Mouse (Mus musculus): ENCODE data around the gene Fam166b.

Gene Fam166b

DNA sequence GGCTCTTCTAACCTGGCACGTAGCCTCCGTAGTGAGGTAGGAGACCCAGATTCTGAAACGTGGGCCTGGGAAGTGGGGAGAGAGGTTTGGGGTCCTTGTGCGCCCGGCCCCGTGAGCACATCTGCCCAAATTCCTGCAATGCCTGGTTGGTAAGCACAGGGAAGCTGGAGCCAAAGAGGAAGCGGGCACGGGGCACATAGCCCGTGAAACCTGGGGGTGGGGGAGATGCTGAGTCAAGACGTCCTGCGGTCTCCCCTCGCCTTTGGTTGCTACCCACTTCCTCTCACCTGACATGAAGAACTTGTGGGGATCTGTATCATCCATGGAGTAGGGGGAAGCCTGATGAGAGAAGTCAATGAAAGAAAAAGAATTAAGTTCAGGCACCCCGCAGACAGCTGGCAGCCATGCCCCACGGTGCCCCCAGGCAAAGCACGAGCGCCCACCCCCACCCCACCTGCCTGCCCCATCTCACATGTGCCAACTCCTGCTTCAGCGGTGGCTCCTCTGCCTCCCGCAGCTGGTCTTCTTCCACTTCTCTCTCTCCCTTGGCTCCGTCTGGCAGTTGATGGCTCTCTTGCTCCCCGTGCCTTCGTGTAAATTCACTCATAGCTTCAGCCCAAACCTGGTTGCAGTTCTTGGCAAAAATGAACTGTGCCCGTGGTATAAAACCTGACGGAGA, 1.3 kb downstream of the Fam166b start:
- DNase-seq: no peak

DNA sequence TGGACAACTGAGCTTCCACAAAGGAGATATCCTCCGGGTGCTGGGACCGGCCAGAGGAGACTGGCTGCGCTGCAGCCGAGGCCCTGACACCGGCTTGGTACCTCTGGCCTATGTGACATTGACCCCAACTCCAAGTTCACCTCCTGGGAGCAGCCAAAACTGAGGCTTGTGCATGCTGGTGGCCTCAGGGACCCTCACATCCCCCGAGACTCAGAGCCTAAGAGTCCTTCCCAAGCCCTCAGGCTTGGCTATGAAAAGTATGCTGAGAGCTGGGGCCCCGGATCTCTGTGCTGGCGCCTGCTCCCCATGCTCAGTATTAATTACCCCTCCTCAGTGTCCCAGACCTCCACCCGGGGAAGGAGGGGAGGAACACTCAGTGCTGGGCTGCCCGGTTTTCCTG, 2.4 kb downstream of the Fam166b start:
- no peak for DNase-seq

DNA sequence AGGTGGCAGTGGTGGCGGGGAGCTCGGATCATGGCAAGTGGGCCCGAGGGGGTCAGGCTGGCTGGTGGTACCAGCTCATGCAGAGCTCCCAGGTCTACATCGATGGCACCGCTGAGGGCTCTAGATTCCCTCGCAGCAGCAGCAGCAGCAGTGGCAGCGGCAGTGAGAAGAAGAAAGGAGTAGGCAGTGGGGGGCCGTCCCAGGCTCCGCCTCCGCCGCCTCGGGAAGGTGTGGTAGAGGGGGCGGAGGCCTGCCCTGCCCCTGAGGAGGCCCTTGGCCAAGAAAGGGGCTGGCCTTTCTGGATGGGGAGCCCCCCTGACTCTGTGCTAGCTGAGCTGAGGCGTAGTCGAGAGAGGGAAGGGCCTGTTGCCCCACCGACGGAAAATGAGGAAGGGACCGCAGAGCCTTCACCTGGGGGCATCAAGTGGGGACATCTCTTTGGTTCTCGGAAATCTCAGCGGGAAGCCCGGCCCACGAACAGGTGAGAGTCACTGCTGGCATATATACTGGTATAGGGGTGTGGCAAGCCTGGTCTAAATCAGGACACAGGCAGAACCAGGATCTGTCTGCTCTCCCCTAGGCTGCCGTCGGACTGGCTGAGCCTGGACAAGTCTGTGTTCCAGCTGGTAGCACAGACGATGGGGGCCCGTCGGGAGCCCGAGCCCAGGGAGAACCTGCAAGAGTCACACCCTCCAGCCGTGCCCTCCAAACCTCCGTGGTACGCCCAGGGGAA, 3.1 kb downstream of the Fam166b start:
- DNase-seq: no peak

- DNase-seq: no peak
These were observed 3.7 kb downstream of the Fam166b start for GRCm38 (mm10) chr4:43425197-43425596.

DNA sequence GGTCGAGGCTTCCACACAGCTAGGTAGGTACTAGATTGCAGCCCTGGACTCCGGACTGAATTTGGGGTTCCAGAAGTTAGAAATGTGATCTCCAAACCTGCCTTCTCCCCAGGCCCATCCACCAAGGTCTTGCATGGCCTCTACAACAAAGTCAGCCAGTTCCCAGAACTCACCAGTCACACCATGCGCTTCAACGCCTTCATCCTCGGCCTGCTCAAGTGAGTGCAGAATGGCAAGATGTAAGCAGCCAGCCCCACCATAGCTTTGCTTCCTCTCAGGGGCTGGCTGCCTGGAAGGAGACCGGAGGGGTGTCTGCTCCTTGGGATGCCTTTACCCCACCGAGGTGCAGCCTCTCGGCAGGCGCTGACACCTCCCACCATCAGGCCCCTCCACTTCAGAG, 4.9 kb downstream of the Fam166b start:
- no peak for DNase-seq

DNA sequence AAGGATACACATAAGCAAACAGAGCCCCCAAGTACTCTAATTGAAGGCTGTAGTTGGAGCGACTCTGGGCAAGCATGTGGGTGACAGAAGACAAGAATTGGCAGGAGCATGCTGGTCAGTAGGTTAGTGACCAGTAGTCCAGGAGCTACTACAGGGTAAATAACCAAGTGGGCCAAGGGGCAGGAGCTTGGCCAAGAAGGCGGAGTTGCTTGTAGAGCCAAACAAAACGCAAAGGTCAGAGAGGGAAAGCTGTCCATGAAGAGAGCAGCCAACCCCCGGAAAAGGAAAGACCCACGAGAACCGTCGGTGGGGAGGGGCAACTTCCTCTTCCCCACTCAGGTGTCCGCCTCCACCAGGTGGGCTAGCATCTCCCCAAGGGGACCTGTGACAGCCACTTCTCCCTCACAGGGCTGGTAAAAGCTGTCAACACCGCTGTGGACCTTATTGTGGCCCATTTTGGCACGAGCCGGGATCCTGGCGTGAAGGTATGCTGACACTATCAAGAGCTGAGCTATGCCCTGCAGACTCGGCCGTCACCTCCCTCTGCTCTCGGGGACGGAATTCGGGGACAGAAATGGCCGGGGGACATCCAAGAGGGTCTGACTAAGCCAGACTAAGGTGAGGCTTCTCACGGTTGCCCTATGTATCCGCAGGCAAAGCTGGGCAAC, 5.5 kb downstream of the Fam166b start:
- no peak for DNase-seq

GRCm38 (mm10) chr4:43421632-43422240, 7.2 kb downstream of the Fam166b start:
- DNase-seq: no peak

GRCm38 (mm10) chr4:43420305-43420704, 8.6 kb downstream of the Fam166b start:
- DNase-seq: peak; percentile 85 to 87

DNA sequence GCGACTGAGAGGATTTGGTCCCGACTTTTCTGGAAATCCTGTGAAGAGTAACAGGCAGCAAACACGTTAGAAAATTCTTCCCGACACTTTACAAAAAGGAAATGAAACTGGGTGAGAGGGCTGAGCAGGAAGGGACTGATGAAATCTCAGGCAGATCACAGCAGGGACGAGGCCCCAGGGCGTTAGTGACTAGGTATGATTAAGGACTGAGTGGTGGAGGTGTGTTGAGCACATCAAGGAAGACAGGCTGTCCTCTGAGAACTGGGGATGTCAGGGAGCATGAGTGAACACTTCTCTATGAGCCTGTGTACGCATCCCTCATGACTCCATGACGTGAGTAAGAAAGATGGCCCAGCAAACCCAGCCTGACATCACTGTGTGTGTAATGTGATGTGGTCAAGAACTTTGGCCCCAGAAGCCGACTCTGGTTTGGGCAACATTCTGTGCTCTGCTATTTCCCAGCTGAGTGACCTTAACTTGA, 9.1 kb downstream of the Fam166b start:
- DNase-seq: peak in 1 of 2 experiments; percentile 7

DNA sequence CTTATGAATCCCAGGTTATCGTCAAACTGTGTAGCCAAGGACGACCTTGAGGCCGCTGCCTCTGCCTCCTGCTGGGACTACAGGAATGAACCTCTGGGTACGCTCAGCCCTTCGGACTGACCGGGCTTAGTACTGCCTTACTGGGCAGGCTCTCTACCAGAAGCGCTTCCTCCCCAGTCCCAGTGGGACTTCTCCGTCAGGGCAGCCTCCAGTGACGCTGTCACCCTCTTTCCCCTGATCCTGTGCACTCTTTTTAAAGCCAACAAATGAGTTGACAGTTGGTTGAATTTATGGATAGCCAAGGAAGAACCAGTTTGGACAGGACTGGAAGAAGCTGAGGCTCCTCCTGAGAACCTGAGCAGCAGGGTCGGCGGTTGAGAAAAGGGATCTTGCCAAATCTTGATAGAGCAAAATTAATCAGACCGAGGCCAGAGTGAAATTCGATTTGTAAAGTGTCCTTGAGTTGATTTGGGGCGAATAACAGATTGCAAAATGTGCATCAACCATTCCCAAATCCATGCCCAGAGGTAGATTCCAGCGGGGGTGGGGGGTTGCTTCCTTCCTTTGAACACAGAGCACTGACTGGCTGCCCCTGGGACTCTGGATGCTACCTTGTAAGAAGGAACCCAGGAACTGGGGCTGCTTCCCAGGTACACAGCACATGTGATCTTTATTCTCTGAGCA, 9.8 kb downstream of the Fam166b start:
- peak; percentile 53 to 70 for DNase-seq

GRCm38 (mm10) chr4:43418450-43418849, 10.5 kb downstream of the Fam166b start:
- DNase-seq: no peak

DNA sequence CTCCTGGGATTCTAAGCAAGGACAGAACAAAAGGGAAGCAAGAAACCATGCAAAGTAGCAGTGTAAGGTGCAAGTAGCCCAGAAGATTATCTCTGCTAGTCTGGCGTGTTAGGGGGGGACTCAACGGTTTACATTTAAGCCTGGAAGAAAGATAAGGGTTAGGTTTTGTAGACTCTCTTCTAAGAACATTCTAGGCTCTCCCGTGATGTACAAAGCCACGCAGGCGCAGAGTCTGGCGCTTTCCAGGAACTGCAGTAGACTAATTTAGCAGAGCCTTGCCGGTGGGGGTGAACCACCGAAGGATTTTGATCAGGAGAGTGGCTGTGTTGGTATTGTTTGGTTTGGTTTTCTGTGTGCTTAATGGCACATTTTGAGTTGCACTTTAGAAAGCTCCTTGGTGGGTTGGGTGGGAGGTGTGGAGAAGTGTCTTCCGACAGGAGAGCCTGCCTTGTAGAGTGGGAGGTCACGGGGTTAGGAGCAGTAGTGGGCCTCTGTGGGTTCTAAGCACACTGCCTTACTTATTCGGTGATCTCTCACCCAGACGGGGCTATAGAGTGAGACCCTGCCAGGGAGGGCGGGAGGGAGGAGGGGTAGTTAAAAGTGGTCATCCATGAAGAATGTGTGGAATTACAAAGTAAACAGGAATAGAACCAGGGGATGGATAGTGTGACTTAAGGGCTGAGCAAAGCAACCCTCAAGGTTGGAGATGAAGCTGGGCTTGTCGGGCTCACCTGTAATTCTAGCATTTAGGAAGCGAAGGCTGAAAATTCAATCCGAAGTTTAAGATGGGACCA, 11.5 kb downstream of the Fam166b start:
- no peak for DNase-seq

DNA sequence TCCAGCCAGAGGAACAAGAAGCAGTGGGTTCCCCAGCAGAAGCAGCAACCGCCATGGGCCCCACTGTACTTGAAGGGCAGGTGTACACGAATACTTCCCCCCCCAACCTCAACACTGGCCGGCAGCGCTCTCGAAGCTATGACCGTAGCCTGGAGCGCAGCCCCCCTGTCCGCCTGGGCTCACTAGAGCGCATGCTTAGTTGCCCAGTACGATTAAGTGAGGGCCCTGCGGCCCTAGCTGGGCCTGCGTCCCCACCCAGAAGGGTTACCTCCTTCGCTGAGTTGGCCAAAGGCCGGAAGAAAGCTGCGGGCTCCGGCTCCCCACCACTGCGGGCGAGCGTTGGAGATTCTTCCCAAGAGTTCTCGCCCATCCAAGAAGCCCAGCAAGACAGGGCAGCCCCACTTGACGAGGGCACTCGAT, 12.9 kb downstream of the Fam166b start:
- no peak for DNase-seq

DNA sequence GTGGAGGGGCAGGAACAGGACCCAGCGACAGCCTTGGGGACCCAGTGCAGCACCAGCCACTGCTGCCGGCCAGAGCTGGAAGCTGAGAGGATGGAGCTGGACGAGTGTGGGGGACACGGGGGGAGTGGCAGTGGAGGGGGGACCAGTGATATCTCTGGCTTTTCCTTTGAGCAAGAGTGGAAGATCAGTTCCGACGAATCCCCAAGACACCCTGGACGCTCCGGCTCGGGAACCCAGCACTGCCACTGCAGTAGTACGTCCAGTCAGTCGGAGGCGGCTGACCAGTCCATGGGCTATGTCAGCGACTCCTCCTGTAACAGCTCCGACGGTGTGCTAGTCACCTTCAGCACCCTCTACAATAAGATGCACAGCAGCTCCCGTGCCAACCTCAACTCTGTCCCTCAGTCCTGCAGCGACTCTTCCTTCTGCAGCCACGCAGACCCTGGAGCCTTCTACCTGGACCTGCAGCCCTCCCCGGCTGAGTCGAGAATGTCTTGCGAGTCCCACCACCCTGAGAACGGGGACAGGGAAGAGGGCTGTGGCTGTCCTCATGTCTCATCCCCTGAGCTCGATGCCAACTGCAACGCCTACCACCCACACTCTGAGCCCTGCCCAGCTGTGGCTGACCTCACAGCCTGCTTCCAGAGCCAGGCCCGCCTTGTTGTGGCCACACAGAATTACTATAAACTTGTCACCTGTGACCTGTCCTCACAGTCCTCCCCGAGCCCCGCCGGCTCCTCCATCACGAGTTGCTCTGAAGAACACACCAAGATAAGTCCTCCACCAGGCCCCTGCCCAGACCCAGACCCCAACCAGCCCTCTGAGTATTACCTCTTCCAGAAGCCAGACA, 13.5 kb downstream of the Fam166b start:
- no peak for DNase-seq

- DNase-seq: no peak
These were observed 14.2 kb downstream of the Fam166b start for GRCm38 (mm10) chr4:43414761-43415160.

DNA sequence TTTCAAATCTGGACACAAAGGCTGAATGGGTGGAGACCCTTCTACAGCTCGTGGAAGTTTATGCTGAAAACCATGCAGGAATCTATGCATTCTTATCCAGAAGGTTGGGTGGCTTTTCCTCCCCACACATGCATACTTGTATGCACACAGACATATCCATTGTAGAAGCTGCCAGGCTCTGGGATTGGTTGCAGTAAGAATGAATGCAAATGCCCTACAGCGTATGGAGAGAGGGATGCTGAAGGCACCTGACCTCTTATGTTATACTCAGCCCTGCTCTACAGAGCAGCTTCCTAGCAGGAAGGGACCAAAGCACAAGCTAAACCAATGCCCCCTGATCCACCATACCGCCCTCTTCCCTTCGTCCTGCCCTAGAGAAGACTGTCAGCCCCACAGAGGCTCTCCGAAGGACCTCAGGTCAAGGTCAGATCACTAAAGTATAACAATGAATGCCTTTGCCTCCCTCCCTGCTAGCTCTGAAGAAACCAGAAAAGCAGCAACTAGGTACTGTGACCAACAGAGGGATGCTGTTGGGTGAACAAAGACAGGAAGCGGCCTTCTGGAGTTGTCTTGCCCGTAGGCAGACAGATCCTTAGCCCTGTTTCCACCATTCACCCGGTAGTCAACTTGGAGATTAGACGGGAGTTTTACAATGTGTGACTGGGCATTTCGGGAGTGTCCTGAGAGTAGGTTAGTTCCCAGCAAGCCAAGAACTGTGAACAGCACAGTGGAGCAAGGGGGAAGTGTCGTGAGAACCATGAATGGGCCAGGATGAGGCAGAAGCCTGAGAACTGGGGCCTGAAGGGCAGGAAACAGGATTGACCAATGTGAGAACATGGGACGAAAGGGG, 21.6 kb downstream of the Fam166b start:
- DNase-seq: peak in 1 of 2 experiments; percentile 10

- peak; percentile 86 to 91 for DNase-seq
These were observed 22.6 kb downstream of the Fam166b start for GRCm38 (mm10) chr4:43406162-43406971.

GRCm38 (mm10) chr4:43404697-43405096, 24.2 kb downstream of the Fam166b start:
- no peak for DNase-seq

DNA sequence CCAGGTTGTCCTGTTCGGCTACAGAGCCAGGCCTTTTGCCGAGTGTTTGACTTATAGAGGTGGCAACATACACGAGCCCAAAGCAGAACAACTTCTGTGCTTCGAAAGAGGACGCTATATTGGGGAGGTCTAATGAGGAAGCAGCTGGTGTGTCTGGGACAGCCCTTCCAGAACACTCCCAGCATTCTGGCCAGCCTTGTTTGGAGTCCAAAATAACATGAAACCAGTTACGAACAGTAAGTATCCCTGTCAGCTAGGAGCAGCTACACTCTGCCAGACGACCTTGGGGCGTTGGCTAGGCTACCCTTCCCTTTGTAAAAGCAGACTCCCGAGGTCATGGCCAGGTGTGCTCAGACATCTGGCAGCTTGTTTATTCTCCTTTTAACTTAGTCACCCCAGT, 26.7 kb downstream of the Fam166b start:
- peak in 1 of 2 experiments; percentile 28 for DNase-seq
